Mouse (Mus musculus) midbrain, embryonic 15.5 days (tissue): ENCODE measurements around the gene Smdt1. TPM values are rescaled to one million over a fixed set of nuclear protein-coding genes. Genes with fewer than 3 reads are reported as not detected.
A peak's percentile ranks its signal among the peaks of the same experiment; 100 is the strongest.

ENCODE experiments used
- ATAC-seq: fragments of 200-750 bp; cut with Nextera tagmentation; replicated peaks from 2 replicates; pipeline ENCODE4 v1.8.0; 2017; ENCODE audit warnings: moderate TSS enrichment
- H3K27ac ChIP-seq: fragments of 300-500 bp; sonication (generic); 2 replicates; pipeline ENCODE4 v1.5.1; 2015; ENCODE audit warnings: mild to moderate bottlenecking, inconsistent platforms
- H3K27me3 ChIP-seq: fragments of 300-500 bp; sonication (generic); replicated peaks from 2 replicates; pipeline ENCODE4 v1.6.1; 2015; ENCODE audit warnings: inconsistent platforms
- H3K36me3 ChIP-seq: fragments of 300-500 bp; sonication (generic); replicated peaks from 2 replicates; pipeline ENCODE4 v1.6.1; 2015; ENCODE audit warnings: inconsistent platforms
- H3K4me1 ChIP-seq: fragments of 300-500 bp; sonication (generic); 2 replicates; pipeline ENCODE4 v1.6.1; 2015; ENCODE audit warnings: inconsistent platforms
- H3K4me2 ChIP-seq: fragments of 300-500 bp; sonication (generic); 2 replicates; pipeline ENCODE4 v1.6.1; 2015; ENCODE audit warnings: inconsistent platforms, mild to moderate bottlenecking, moderate library complexity
- H3K4me3 ChIP-seq: fragments of 300-500 bp; sonication (generic); 2 replicates; pipeline ENCODE4 v1.5.1; 2015; ENCODE audit warnings: mild to moderate bottlenecking, inconsistent platforms
- H3K9ac ChIP-seq: fragments of 300-500 bp; sonication (generic); 2 replicates; pipeline ENCODE4 v1.6.1; 2015; ENCODE audit warnings: mild to moderate bottlenecking, inconsistent platforms
- H3K9me3 ChIP-seq: fragments of 300-500 bp; sonication (generic); 2 replicates; pipeline ENCODE4 v1.6.1; 2016; ENCODE audit warnings: inconsistent platforms
- WGBS: fragments of 180-500 bp; shearing (Covaris S2); methylation state at CpG from one replicate; pipeline ENCODE4 v1.1.7; 2015; ENCODE audit warnings: mixed read lengths; 5-methylcytosine and 5-hydroxymethylcytosine counted together
- polyA plus RNA-seq: library from polyadenylated mRNA; unstranded; fragments of >200 nt; fragmentation: Nextera tagmentation; extraction: Ambion mirVana; gene quantifications from 2 replicates; pipeline ENCODE4 v1.2.1, GENCODE M21; 2015

Smdt1 gene
- polyA plus RNA-seq, 1 experiment from 2014 or later = 322 TPM

GRCm38 (mm10) chr15:82335194-82335593 is 3.6 kb upstream of the Smdt1 start:
- Histone ChIP-seq H3K4me2 (no peak overlapping the region), H3K27ac (no peak overlapping the region), H3K9ac (no peak overlapping the region), H3K4me3 (no peak overlapping the region), H3K36me3 (no peaks in the 10 kb centered on the region), H3K4me1 (peaks cover 12% of the 10 kb centered on the region), H3K9me3 (no peaks in the 10 kb centered on the region), H3K27me3 (peaks cover under 1% of the 10 kb centered on the region)
- ATAC-seq = no peak
- 98% methylated on average over 4 of the region's 4 CpGs for WGBS

GRCm38 (mm10) chr15:82336629-82337028 is 2.1 kb upstream of the Smdt1 start:
- H3K27me3 ChIP-seq = peaks cover 11% of the 10 kb centered on the region
- no peak overlapping the region for H3K4me2 ChIP-seq
- 77% methylated on average over 12 of the region's 12 CpGs for WGBS
- H3K9ac ChIP-seq = no peak overlapping the region
- no peaks in the 10 kb centered on the region for H3K36me3 ChIP-seq
- ATAC-seq = no peak
- H3K4me3 ChIP-seq = no peak overlapping the region
- peaks cover 16% of the 10 kb centered on the region for H3K4me1 ChIP-seq
- H3K27ac ChIP-seq = no peak overlapping the region
- no peaks in the 10 kb centered on the region for H3K9me3 ChIP-seq

- H3K36me3 ChIP-seq = no peaks in the 10 kb centered on the region
- peak; percentile 11; the same call in 1 of the 2 replicates for ATAC-seq
- H3K9me3 ChIP-seq = no peaks in the 10 kb centered on the region
- H3K27me3 ChIP-seq = peaks cover 14% of the 10 kb centered on the region
- peak overlapping the region; percentile 72 for H3K4me2 ChIP-seq
- peaks cover 16% of the 10 kb centered on the region for H3K4me1 ChIP-seq
- no peak overlapping the region for H3K27ac ChIP-seq
- WGBS = 48% methylated on average over 4 of the region's 4 CpGs
- peak overlapping the region; percentile 58; the same call in 1 of the 2 replicates for H3K9ac ChIP-seq
- H3K4me3 ChIP-seq = peak overlapping the region; percentile 56
Measured at GRCm38 (mm10) chr15:82337875-82338274, 884 bp upstream of the Smdt1 start.

- Histone ChIP-seq H3K27ac (0 out of 2 replicates have a peak overlapping the region, but pooled peaks have one; percentile 39), H3K36me3 (no peaks in the 10 kb centered on the region), H3K4me3 (peak overlapping the region; percentile 56), H3K9ac (peak overlapping the region; percentile 58; the same call in 1 of the 2 replicates), H3K4me2 (peak overlapping the region; percentile 72), H3K4me1 (peaks cover 16% of the 10 kb centered on the region), H3K9me3 (no peaks in the 10 kb centered on the region), H3K27me3 (peaks cover 14% of the 10 kb centered on the region)
- 61% methylated on average over 10 of the region's 10 CpGs for WGBS
- no peak for ATAC-seq
Measured at GRCm38 (mm10) chr15:82339150-82339549, 391 bp downstream of the Smdt1 start.

GRCm38 (mm10) chr15:82339634-82340254 is 985 bp downstream of the Smdt1 start:
- Histone ChIP-seq H3K4me3 (no peak overlapping the region), H3K27ac (no peak overlapping the region), H3K4me1 (peaks cover 16% of the 10 kb centered on the region), H3K9me3 (no peaks in the 10 kb centered on the region), H3K4me2 (no peak overlapping the region), H3K9ac (no peak overlapping the region), H3K27me3 (peaks cover 14% of the 10 kb centered on the region), H3K36me3 (no peaks in the 10 kb centered on the region)
- no peak for ATAC-seq
- WGBS = 80% methylated on average over 8 of the region's 8 CpGs

- 44% methylated on average over 21 of the region's 21 CpGs for WGBS
- Histone ChIP-seq H3K4me3 (peak overlapping the region; percentile 21), H3K9ac (no peak overlapping the region), H3K9me3 (no peaks in the 10 kb centered on the region), H3K27ac (no peak overlapping the region), H3K27me3 (peaks cover 14% of the 10 kb centered on the region), H3K36me3 (no peaks in the 10 kb centered on the region), H3K4me1 (peaks cover 16% of the 10 kb centered on the region), H3K4me2 (peak overlapping the region; percentile 45)
- ATAC-seq = no peak
Measured at GRCm38 (mm10) chr15:82340414-82341035, 1.8 kb downstream of the Smdt1 start.

GRCm38 (mm10) chr15:82341036-82341501 is 2.3 kb downstream of the Smdt1 start:
- Histone ChIP-seq H3K9me3 (no peaks in the 10 kb centered on the region), H3K36me3 (no peaks in the 10 kb centered on the region), H3K4me2 (peak overlapping the region; percentile 45), H3K27ac (no peak overlapping the region), H3K4me3 (peak overlapping the region; percentile 21), H3K9ac (peak overlapping the region; percentile 10; the same call in 1 of the 2 replicates), H3K27me3 (peaks cover 14% of the 10 kb centered on the region), H3K4me1 (peaks cover 16% of the 10 kb centered on the region)
- WGBS = 5% methylated on average over 34 of the region's 40 CpGs
- no peak for ATAC-seq

- Histone ChIP-seq H3K27me3 (peaks cover 14% of the 10 kb centered on the region), H3K9me3 (no peaks in the 10 kb centered on the region), H3K4me2 (no peak overlapping the region), H3K9ac (no peak overlapping the region), H3K4me1 (peaks cover 21% of the 10 kb centered on the region), H3K27ac (no peak overlapping the region), H3K36me3 (no peaks in the 10 kb centered on the region), H3K4me3 (no peak overlapping the region)
- no peak for ATAC-seq
- 68% methylated on average over 15 of the region's 15 CpGs for WGBS
Measured at GRCm38 (mm10) chr15:82341675-82342542, 3.1 kb downstream of the Smdt1 start.

GRCm38 (mm10) chr15:82342543-82342935 is 3.8 kb downstream of the Smdt1 start:
- no peaks in the 10 kb centered on the region for H3K36me3 ChIP-seq
- H3K27me3 ChIP-seq = peaks cover 14% of the 10 kb centered on the region
- WGBS = 84% methylated on average over 5 of the region's 5 CpGs
- no peaks in the 10 kb centered on the region for H3K9me3 ChIP-seq
- no peak overlapping the region for H3K4me3 ChIP-seq
- H3K4me1 ChIP-seq = peaks cover 23% of the 10 kb centered on the region
- no peak overlapping the region for H3K4me2 ChIP-seq
- no peak for ATAC-seq
- H3K9ac ChIP-seq = no peak overlapping the region
- no peak overlapping the region for H3K27ac ChIP-seq

- Histone ChIP-seq H3K9me3 (no peaks in the 10 kb centered on the region), H3K27ac (no peak overlapping the region), H3K27me3 (peaks cover 14% of the 10 kb centered on the region), H3K4me3 (no peak overlapping the region), H3K4me1 (peaks cover 25% of the 10 kb centered on the region), H3K4me2 (no peak overlapping the region), H3K9ac (no peak overlapping the region), H3K36me3 (0 out of 2 replicates have a peak, but pooled peaks cover 4% of the 10 kb centered on the region)
- 91% methylated on average over 27 of the region's 27 CpGs for WGBS
- no peak for ATAC-seq
Measured at GRCm38 (mm10) chr15:82343368-82344287, 4.9 kb downstream of the Smdt1 start.

- WGBS = 89% methylated on average over 6 of the region's 6 CpGs
- no peak overlapping the region for H3K4me2 ChIP-seq
- H3K27me3 ChIP-seq = peaks cover 14% of the 10 kb centered on the region
- no peak for ATAC-seq
- H3K4me1 ChIP-seq = peaks cover 25% of the 10 kb centered on the region
- H3K9me3 ChIP-seq = no peaks in the 10 kb centered on the region
- no peak overlapping the region for H3K27ac ChIP-seq
- H3K4me3 ChIP-seq = no peak overlapping the region
- no peak overlapping the region for H3K9ac ChIP-seq
- peaks cover 17% of the 10 kb centered on the region for H3K36me3 ChIP-seq
Measured at GRCm38 (mm10) chr15:82344971-82345370, 6.2 kb downstream of the Smdt1 start.
